ENCODE assay signal across 18 mouse cellular contexts in genomic region chr15:16784575-16784974, GRCm38 (mm10). TPM values are rescaled to one million over a fixed set of nuclear protein-coding genes. Genes with fewer than 3 reads are reported as not detected.
DNase-seq lines count a peak whose midpoint lies in the region; ATAC-seq and TF ChIP-seq lines count a peak whose summit lies in the region.
"Had no signal": no experiment of that assay in that cellular context is flagged by ENCODE, and none has a peak within 500 bp of the region (broad histone marks: within the 10 kb centered on the region; RNA-seq: fewer than 3 reads in every experiment).

No protein-coding gene starts in this region.

- H3K36me3 ChIP-seq in liver, embryonic 13.5 days: no peaks in the 10 kb centered on the region
- H3K36me3 ChIP-seq in midbrain, embryonic 15.5 days (replicated peaks): no peaks in the 10 kb centered on the region
- no peaks in the 10 kb centered on the region for H3K36me3 ChIP-seq in midbrain, embryonic 13.5 days
- H3K36me3 ChIP-seq in liver, postnatal 0 days (replicated peaks; ENCODE audit: insufficient read depth, low read length): no peaks in the 10 kb centered on the region
- H3K36me3 ChIP-seq: embryonic facial prominence, embryonic 10.5 days; heart, embryonic 10.5 days; hindbrain, embryonic 12.5 days had no signal

- H3K9me3 ChIP-seq in liver, embryonic 13.5 days (replicated peaks): no peaks in the 10 kb centered on the region
- no peaks in the 10 kb centered on the region for H3K9me3 ChIP-seq in midbrain, embryonic 15.5 days
- H3K9me3 ChIP-seq in midbrain, embryonic 13.5 days: no peaks in the 10 kb centered on the region
- H3K9me3 ChIP-seq in liver, postnatal 0 days (ENCODE audit: low read length): no peaks in the 10 kb centered on the region
- H3K9me3 ChIP-seq: embryonic facial prominence, embryonic 10.5 days; heart, embryonic 10.5 days; hindbrain, embryonic 12.5 days had no signal

- no peak for DNase-seq in liver, embryonic 13.5 days
- DNase-seq in liver: no peak
- DNase-seq in liver, postnatal 0 days: peak; percentile 15
- DNase-seq in retina, embryonic 14.5 days (ENCODE audit: low spot score): no peak
- DNase-seq: adrenal gland, adult 2 months; adrenal gland, postnatal 25 days; cerebellum, adult 2 months; cerebellum, postnatal 10 days; gastrocnemius, postnatal 36 days; heart, adult 11 months; heart, postnatal 10 days; heart, postnatal 4 days had no signal

- no peak for TF ChIP-seq CTCF in liver, postnatal 0 days (IDR thresholded peaks at IDR 0.05; ENCODE audit: low read depth)

- 0 out of 2 replicates have a peak, but pooled peaks have one; percentile 41 for ATAC-seq in liver, embryonic 13.5 days (ENCODE audit: low read depth)
- ATAC-seq in midbrain, embryonic 15.5 days (replicated peaks): 0 out of 2 replicates have a peak, but pooled peaks have one; percentile 54
- ATAC-seq in midbrain, embryonic 13.5 days: no peak
- ATAC-seq in liver, postnatal 0 days: peak; percentile 96
- ATAC-seq: forebrain, embryonic 14.5 days had no signal

- no peaks in the 10 kb centered on the region for H3K4me1 ChIP-seq in liver, embryonic 13.5 days (replicated peaks)
- H3K4me1 ChIP-seq in midbrain, embryonic 15.5 days: no peaks in the 10 kb centered on the region
- no peaks in the 10 kb centered on the region for H3K4me1 ChIP-seq in midbrain, embryonic 13.5 days (replicated peaks)
- no peaks in the 10 kb centered on the region for H3K4me1 ChIP-seq in liver, postnatal 0 days (ENCODE audit: insufficient read depth)
- H3K4me1 ChIP-seq: embryonic facial prominence, embryonic 10.5 days; heart, embryonic 10.5 days; hindbrain, embryonic 12.5 days had no signal

- no peak for TF ChIP-seq EP300 in liver, postnatal 0 days (IDR thresholded peaks at IDR 0.05; ENCODE audit: low read depth)

- H3K27me3 ChIP-seq in liver, embryonic 13.5 days: no peaks in the 10 kb centered on the region
- H3K27me3 ChIP-seq in midbrain, embryonic 15.5 days (replicated peaks): no peaks in the 10 kb centered on the region
- no peaks in the 10 kb centered on the region for H3K27me3 ChIP-seq in midbrain, embryonic 13.5 days
- no peaks in the 10 kb centered on the region for H3K27me3 ChIP-seq in liver, postnatal 0 days (ENCODE audit: insufficient read depth, low read length)
- H3K27me3 ChIP-seq: hindbrain, embryonic 12.5 days had no signal

- H3K27ac ChIP-seq in liver, embryonic 13.5 days: no peak overlapping the region
- H3K27ac ChIP-seq in midbrain, embryonic 15.5 days: no peak overlapping the region
- no peak overlapping the region for H3K27ac ChIP-seq in midbrain, embryonic 13.5 days
- H3K27ac ChIP-seq in liver, postnatal 0 days (ENCODE audit: low read depth): no peak overlapping the region
- H3K27ac ChIP-seq: embryonic facial prominence, embryonic 10.5 days; heart, embryonic 10.5 days; hindbrain, embryonic 12.5 days had no signal

- no peak overlapping the region for H3K4me3 ChIP-seq in liver, embryonic 13.5 days (replicated peaks)
- H3K4me3 ChIP-seq in midbrain, embryonic 15.5 days: no peak overlapping the region
- no peak overlapping the region for H3K4me3 ChIP-seq in midbrain, embryonic 13.5 days (replicated peaks)
- no peak overlapping the region for H3K4me3 ChIP-seq in liver, postnatal 0 days (ENCODE audit: low read depth, low read length)
- H3K4me3 ChIP-seq: embryonic facial prominence, embryonic 10.5 days; heart, embryonic 10.5 days; hindbrain, embryonic 12.5 days had no signal

- WGBS in liver, embryonic 13.5 days (ENCODE audit: insufficient replicate concordance): 31% methylated on average over 1 of the region's 1 CpGs
- WGBS in midbrain, embryonic 15.5 days: 19% methylated on average over 1 of the region's 1 CpGs
- 38% methylated on average over 1 of the region's 1 CpGs for WGBS in midbrain, embryonic 13.5 days
- 37% methylated on average over 1 of the region's 1 CpGs for WGBS in liver, postnatal 0 days (ENCODE audit: insufficient replicate concordance)

- H3K9ac ChIP-seq in liver, embryonic 13.5 days: no peak overlapping the region
- H3K9ac ChIP-seq in midbrain, embryonic 15.5 days: no peak overlapping the region
- H3K9ac ChIP-seq in midbrain, embryonic 13.5 days (replicated peaks): no peak overlapping the region
- H3K9ac ChIP-seq in liver, postnatal 0 days (replicated peaks): no peak overlapping the region
- H3K9ac ChIP-seq: hindbrain, embryonic 12.5 days had no signal

- H3K4me2 ChIP-seq in liver, embryonic 13.5 days: no peak overlapping the region
- no peak overlapping the region for H3K4me2 ChIP-seq in midbrain, embryonic 15.5 days
- H3K4me2 ChIP-seq in midbrain, embryonic 13.5 days (replicated peaks): no peak overlapping the region
- no peak overlapping the region for H3K4me2 ChIP-seq in liver, postnatal 0 days (ENCODE audit: low read depth, low read length)
- H3K4me2 ChIP-seq: hindbrain, embryonic 12.5 days had no signal

RNA-seq across cellular contexts. Expression of gene Cdh9, which starts 56.0 kb away (rescaled TPM):
- polyA plus RNA-seq in liver, embryonic 13.5 days (2015; fragmentation: Nextera tagmentation; extraction: Ambion mirVana): not detected in 2 replicates
- 6.3 and 8.1 TPM in 2 replicates for polyA plus RNA-seq in midbrain, embryonic 15.5 days (2015; fragmentation: Nextera tagmentation; extraction: Ambion mirVana)
- polyA plus RNA-seq in midbrain, embryonic 13.5 days (2015; fragmentation: Nextera tagmentation; extraction: Ambion mirVana): 1.8 and 2.3 TPM in 2 replicates
- polyA plus RNA-seq in liver, postnatal 0 days (2015; fragmentation: Nextera tagmentation; extraction: Ambion mirVana): not detected in 2 replicates
